Mouse (Mus musculus): Measurements from ENCODE around the gene Wdr83. TPM values are rescaled to one million over a fixed set of nuclear protein-coding genes. Genes with fewer than 3 reads are reported as not detected.
A peak's percentile ranks its signal among the peaks of the same experiment; 100 is the strongest.
"Not testable (repeated sequence)": the region's sequence is repeated elsewhere in the genome, so short reads cannot be mapped to it uniquely, and the experiment has no call there.

Gene Wdr83
- total RNA-seq (2015; ENCODE audit: low replicate concordance): 1.7 and 16.9 TPM in 2 replicates
- 4.9 and 6.3 TPM in 2 replicates for total RNA-seq (2017; ENCODE audit: low replicate concordance)

- ATAC-seq (replicated peaks; ENCODE audit: low FRiP score, poor library complexity, severe bottlenecking): peak; percentile 18; the same call in 1 of the 2 replicates
Observed at GRCm38 (mm10) chr8:85081216-85081555, at the start of gene Wdr83. Gene Wdr83, minus strand, starts transcription at chr8:85081306.

- no peak for ATAC-seq (replicated peaks; ENCODE audit: low FRiP score, poor library complexity, severe bottlenecking)
Observed at GRCm38 (mm10) chr8:85123691-85124090, 42.6 kb upstream of the Wdr83 start.

GRCm38 (mm10) chr8:85122995-85123394 lies 41.9 kb upstream of the Wdr83 start, which contains the start of gene Zfp791:
Gene Zfp791, minus strand, starts transcription at chr8:85123095.
- ATAC-seq (replicated peaks; ENCODE audit: low FRiP score, poor library complexity, severe bottlenecking): no peak

GRCm38 (mm10) chr8:85120251-85120650 lies 39.1 kb upstream of the Wdr83 start:
- not testable (repeated sequence) for ATAC-seq (replicated peaks; ENCODE audit: low FRiP score, poor library complexity, severe bottlenecking)

- ATAC-seq (replicated peaks; ENCODE audit: low FRiP score, poor library complexity, severe bottlenecking): no peak
Observed at GRCm38 (mm10) chr8:85119052-85119981, 38.2 kb upstream of the Wdr83 start.

- no peak for ATAC-seq (replicated peaks; ENCODE audit: low FRiP score, poor library complexity, severe bottlenecking)
Observed at GRCm38 (mm10) chr8:85116984-85117383, 35.9 kb upstream of the Wdr83 start.

GRCm38 (mm10) chr8:85115501-85115900 lies 34.4 kb upstream of the Wdr83 start:
- no peak for ATAC-seq (replicated peaks; ENCODE audit: low FRiP score, poor library complexity, severe bottlenecking)

GRCm38 (mm10) chr8:85113241-85113640 lies 32.1 kb upstream of the Wdr83 start:
- ATAC-seq (replicated peaks; ENCODE audit: low FRiP score, poor library complexity, severe bottlenecking): no peak

GRCm38 (mm10) chr8:85100076-85100665 lies 19.1 kb upstream of the Wdr83 start:
- no peak for ATAC-seq (replicated peaks; ENCODE audit: low FRiP score, poor library complexity, severe bottlenecking)

GRCm38 (mm10) chr8:85096850-85097249 lies 15.7 kb upstream of the Wdr83 start:
- no peak for ATAC-seq (replicated peaks; ENCODE audit: low FRiP score, poor library complexity, severe bottlenecking)

- no peak for ATAC-seq (replicated peaks; ENCODE audit: low FRiP score, poor library complexity, severe bottlenecking)
Observed at GRCm38 (mm10) chr8:85096196-85096595, 15.1 kb upstream of the Wdr83 start.

GRCm38 (mm10) chr8:85095566-85095965 lies 14.5 kb upstream of the Wdr83 start:
- no peak for ATAC-seq (replicated peaks; ENCODE audit: low FRiP score, poor library complexity, severe bottlenecking)

GRCm38 (mm10) chr8:85095051-85095450 lies 13.9 kb upstream of the Wdr83 start:
- no peak for ATAC-seq (replicated peaks; ENCODE audit: low FRiP score, poor library complexity, severe bottlenecking)

GRCm38 (mm10) chr8:85091526-85092090 lies 10.5 kb upstream of the Wdr83 start:
- no peak for ATAC-seq (replicated peaks; ENCODE audit: low FRiP score, poor library complexity, severe bottlenecking)

- ATAC-seq (replicated peaks; ENCODE audit: low FRiP score, poor library complexity, severe bottlenecking): no peak
Observed at GRCm38 (mm10) chr8:85090856-85091255, 9.8 kb upstream of the Wdr83 start.

- ATAC-seq (replicated peaks; ENCODE audit: low FRiP score, poor library complexity, severe bottlenecking): no peak
Observed at GRCm38 (mm10) chr8:85088771-85089170, 7.7 kb upstream of the Wdr83 start.

GRCm38 (mm10) chr8:85086238-85086637 lies 5.1 kb upstream of the Wdr83 start:
- no peak for ATAC-seq (replicated peaks; ENCODE audit: low FRiP score, poor library complexity, severe bottlenecking)

- no peak for ATAC-seq (replicated peaks; ENCODE audit: low FRiP score, poor library complexity, severe bottlenecking)
Observed at GRCm38 (mm10) chr8:85084633-85085032, 3.5 kb upstream of the Wdr83 start.

- peak; percentile 80 for ATAC-seq (replicated peaks; ENCODE audit: low FRiP score, poor library complexity, severe bottlenecking)
Observed at GRCm38 (mm10) chr8:85083108-85083813, 2.2 kb upstream of the Wdr83 start, which contains the start of gene Man2b1. Gene Man2b1, plus strand, starts transcription at chr8:85083270.

GRCm38 (mm10) chr8:85082169-85082568 lies 1.1 kb upstream of the Wdr83 start:
- not testable (repeated sequence) for ATAC-seq (replicated peaks; ENCODE audit: low FRiP score, poor library complexity, severe bottlenecking)
